Mouse (Mus musculus): Measurements from ENCODE around the gene March5.
A peak's percentile ranks its signal among the peaks of the same experiment; 100 is the strongest.

March5 gene

GRCm38 (mm10) chr19:37263943-37264897 lies 56.9 kb downstream of the March5 start:
- DNase-seq (ENCODE audit: low read depth, low spot score): no peak

GRCm38 (mm10) chr19:37265333-37266103 lies 58.2 kb downstream of the March5 start:
- peak; percentile 51 for DNase-seq (ENCODE audit: low read depth, low spot score)

- DNase-seq (ENCODE audit: low read depth, low spot score): no peak
Observed at GRCm38 (mm10) chr19:37269106-37269505, 61.8 kb downstream of the March5 start.

Measured in embryo, embryonic 11.5 days (tissue).